Mouse (Mus musculus): ENCODE results near the gene Zswim4. TPM values are rescaled to one million over a fixed set of nuclear protein-coding genes. Genes with fewer than 3 reads are reported as not detected.

The Zswim4 gene
- total and polyA plus RNA-seq, 2 experiments from 2014 or later: 11.8 to 37.7 TPM

GRCm38 (mm10) chr8:84222566-84223165, 14.2 kb downstream of the Zswim4 start:
- H3K4me3 ChIP-seq (ENCODE audit: low read depth, low read length): no peak overlapping the region
- H3K4me1 ChIP-seq (ENCODE audit: insufficient read depth, low read length): no peaks in the 10 kb centered on the region
- no peak for TF ChIP-seq CTCF (IDR thresholded peaks at IDR 0.05)
- H3K27me3 ChIP-seq (ENCODE audit: insufficient read depth, low read length): no peaks in the 10 kb centered on the region
- H3K4me2 ChIP-seq (ENCODE audit: low read depth, low read length, poor library complexity, severe bottlenecking): no peak overlapping the region
- 96% methylated on average over 9 of the region's 9 CpGs for WGBS
- H3K27ac ChIP-seq (ENCODE audit: low read depth, low read length): no peak overlapping the region
- ATAC-seq (ENCODE audit: low FRiP score): no peak
- no peak overlapping the region for H3K9ac ChIP-seq (replicated peaks; ENCODE audit: low read length, poor library complexity, severe bottlenecking)
- H3K9me3 ChIP-seq (ENCODE audit: low read length): no peaks in the 10 kb centered on the region
- H3K36me3 ChIP-seq (ENCODE audit: insufficient read depth, low read length): peaks cover 80% of the 10 kb centered on the region
- no peak for DNase-seq (ENCODE audit: low spot score)

GRCm38 (mm10) chr8:84220105-84220504, 16.8 kb downstream of the Zswim4 start:
- H3K4me1 ChIP-seq (ENCODE audit: insufficient read depth, low read length): no peaks in the 10 kb centered on the region
- H3K9me3 ChIP-seq (ENCODE audit: low read length): no peaks in the 10 kb centered on the region
- H3K36me3 ChIP-seq (ENCODE audit: insufficient read depth, low read length): peaks cover 81% of the 10 kb centered on the region
- WGBS: 88% methylated on average over 7 of the region's 7 CpGs
- TF ChIP-seq CTCF (IDR thresholded peaks at IDR 0.05): no peak
- no peak overlapping the region for H3K27ac ChIP-seq (ENCODE audit: low read depth, low read length)
- no peak overlapping the region for H3K4me2 ChIP-seq (ENCODE audit: low read depth, low read length, poor library complexity, severe bottlenecking)
- H3K27me3 ChIP-seq (ENCODE audit: insufficient read depth, low read length): no peaks in the 10 kb centered on the region
- ATAC-seq (ENCODE audit: low FRiP score) (no peak), DNase-seq (ENCODE audit: low spot score) (no peak)
- no peak overlapping the region for H3K4me3 ChIP-seq (ENCODE audit: low read depth, low read length)
- H3K9ac ChIP-seq (replicated peaks; ENCODE audit: low read length, poor library complexity, severe bottlenecking): no peak overlapping the region

- TF ChIP-seq CTCF (IDR thresholded peaks at IDR 0.05): no peak
- no peak overlapping the region for H3K27ac ChIP-seq (ENCODE audit: low read depth, low read length)
- WGBS: 89% methylated on average over 5 of the region's 5 CpGs
- H3K4me1 ChIP-seq (ENCODE audit: insufficient read depth, low read length): no peaks in the 10 kb centered on the region
- no peaks in the 10 kb centered on the region for H3K9me3 ChIP-seq (ENCODE audit: low read length)
- H3K27me3 ChIP-seq (ENCODE audit: insufficient read depth, low read length): no peaks in the 10 kb centered on the region
- peaks cover 76% of the 10 kb centered on the region for H3K36me3 ChIP-seq (ENCODE audit: insufficient read depth, low read length)
- H3K9ac ChIP-seq (replicated peaks; ENCODE audit: low read length, poor library complexity, severe bottlenecking): no peak overlapping the region
- no peak for DNase-seq (ENCODE audit: low spot score)
- no peak for ATAC-seq (ENCODE audit: low FRiP score)
- no peak overlapping the region for H3K4me3 ChIP-seq (ENCODE audit: low read depth, low read length)
- H3K4me2 ChIP-seq (ENCODE audit: low read depth, low read length, poor library complexity, severe bottlenecking): no peak overlapping the region
Measured at GRCm38 (mm10) chr8:84218143-84218542, 18.7 kb downstream of the Zswim4 start.

GRCm38 (mm10) chr8:84217206-84217605, 19.6 kb downstream of the Zswim4 start:
- H3K9me3 ChIP-seq (ENCODE audit: low read length): no peaks in the 10 kb centered on the region
- 93% methylated on average over 11 of the region's 11 CpGs for WGBS
- no peak for DNase-seq (ENCODE audit: low spot score)
- no peak for ATAC-seq (ENCODE audit: low FRiP score)
- H3K4me1 ChIP-seq (ENCODE audit: insufficient read depth, low read length): no peaks in the 10 kb centered on the region
- no peak overlapping the region for H3K9ac ChIP-seq (replicated peaks; ENCODE audit: low read length, poor library complexity, severe bottlenecking)
- H3K27me3 ChIP-seq (ENCODE audit: insufficient read depth, low read length): no peaks in the 10 kb centered on the region
- H3K4me2 ChIP-seq (ENCODE audit: low read depth, low read length, poor library complexity, severe bottlenecking): no peak overlapping the region
- H3K4me3 ChIP-seq (ENCODE audit: low read depth, low read length): no peak overlapping the region
- peaks cover 72% of the 10 kb centered on the region for H3K36me3 ChIP-seq (ENCODE audit: insufficient read depth, low read length)
- no peak overlapping the region for H3K27ac ChIP-seq (ENCODE audit: low read depth, low read length)
- TF ChIP-seq CTCF (IDR thresholded peaks at IDR 0.05): no peak

GRCm38 (mm10) chr8:84213277-84213676, 23.6 kb downstream of the Zswim4 start:
- Histone ChIP-seq H3K4me1 (ENCODE audit: insufficient read depth, low read length) (no peaks in the 10 kb centered on the region), H3K27ac (ENCODE audit: low read depth, low read length) (no peak overlapping the region), H3K27me3 (ENCODE audit: insufficient read depth, low read length) (no peaks in the 10 kb centered on the region), H3K9me3 (ENCODE audit: low read length) (no peaks in the 10 kb centered on the region), H3K9ac (replicated peaks; ENCODE audit: low read length, poor library complexity, severe bottlenecking) (no peak overlapping the region), H3K4me2 (ENCODE audit: low read depth, low read length, poor library complexity, severe bottlenecking) (no peak overlapping the region), H3K4me3 (ENCODE audit: low read depth, low read length) (no peak overlapping the region), H3K36me3 (ENCODE audit: insufficient read depth, low read length) (peaks cover 61% of the 10 kb centered on the region)
- TF ChIP-seq CTCF (IDR thresholded peaks at IDR 0.05): no peak
- DNase-seq (ENCODE audit: low spot score): no peak
- 91% methylated on average over 4 of the region's 4 CpGs for WGBS
- ATAC-seq (ENCODE audit: low FRiP score): no peak

- Histone ChIP-seq H3K4me2 (ENCODE audit: low read depth, low read length, poor library complexity, severe bottlenecking) (no peak overlapping the region), H3K27me3 (ENCODE audit: insufficient read depth, low read length) (no peaks in the 10 kb centered on the region), H3K27ac (ENCODE audit: low read depth, low read length) (no peak overlapping the region), H3K4me1 (ENCODE audit: insufficient read depth, low read length) (no peaks in the 10 kb centered on the region), H3K9me3 (ENCODE audit: low read length) (no peaks in the 10 kb centered on the region), H3K36me3 (ENCODE audit: insufficient read depth, low read length) (peaks cover 49% of the 10 kb centered on the region), H3K4me3 (ENCODE audit: low read depth, low read length) (no peak overlapping the region), H3K9ac (replicated peaks; ENCODE audit: low read length, poor library complexity, severe bottlenecking) (no peak overlapping the region)
- DNase-seq (ENCODE audit: low spot score) (no peak), ATAC-seq (ENCODE audit: low FRiP score) (no peak)
- 92% methylated on average over 31 of the region's 31 CpGs for WGBS
- no peak for TF ChIP-seq CTCF (IDR thresholded peaks at IDR 0.05)
Measured at GRCm38 (mm10) chr8:84211881-84212563, 24.8 kb downstream of the Zswim4 start.

Data from midbrain, postnatal 0 days (tissue).